Mouse (Mus musculus) heart, embryonic 10.5 days (tissue): ENCODE measurements at regions not wholly inside any gene's neighbourhood (a gene's known extent, or its start where the extent isn't known, plus 50 kb on each side); places are given as distances from the start of the nearest gene placed in this dataset.

Experiments
- DNase-seq: peaks from one replicate; pipeline ENCODE4 v3.0.0-alpha.2; 2017; ENCODE audit warnings: low spot score
- H3K27ac ChIP-seq: fragments of 300-500 bp; sonication (generic); 2 replicates; pipeline ENCODE4 v1.5.1; 2016; ENCODE audit warnings: mild to moderate bottlenecking
- H3K27me3 ChIP-seq: fragments of 300-500 bp; sonication (generic); 2 replicates; pipeline ENCODE4 v1.6.1; 2016; ENCODE audit warnings: mild to moderate bottlenecking; ENCODE audit not compliant: poor library complexity, insufficient read depth, severe bottlenecking
- H3K36me3 ChIP-seq: fragments of 300-500 bp; sonication (generic); 2 replicates; pipeline ENCODE4 v1.6.1; 2016; ENCODE audit warnings: mild to moderate bottlenecking, moderate library complexity
- H3K4me1 ChIP-seq: fragments of 300-500 bp; sonication (generic); 2 replicates; pipeline ENCODE4 v1.6.1; 2016; ENCODE audit warnings: mild to moderate bottlenecking
- H3K4me3 ChIP-seq: fragments of 300-500 bp; sonication (generic); 2 replicates; pipeline ENCODE4 v1.5.1; 2016; ENCODE audit warnings: mild to moderate bottlenecking, moderate library complexity
- H3K9me3 ChIP-seq: fragments of 300-500 bp; sonication (generic); 2 replicates; pipeline ENCODE4 v1.6.1; 2016; ENCODE audit warnings: mild to moderate bottlenecking, moderate library complexity
- WGBS: fragments of 180-500 bp; shearing (Covaris S2); methylation state at CpG from one replicate; pipeline ENCODE4 v1.1.7; 2016; 5-methylcytosine and 5-hydroxymethylcytosine counted together

DNA sequence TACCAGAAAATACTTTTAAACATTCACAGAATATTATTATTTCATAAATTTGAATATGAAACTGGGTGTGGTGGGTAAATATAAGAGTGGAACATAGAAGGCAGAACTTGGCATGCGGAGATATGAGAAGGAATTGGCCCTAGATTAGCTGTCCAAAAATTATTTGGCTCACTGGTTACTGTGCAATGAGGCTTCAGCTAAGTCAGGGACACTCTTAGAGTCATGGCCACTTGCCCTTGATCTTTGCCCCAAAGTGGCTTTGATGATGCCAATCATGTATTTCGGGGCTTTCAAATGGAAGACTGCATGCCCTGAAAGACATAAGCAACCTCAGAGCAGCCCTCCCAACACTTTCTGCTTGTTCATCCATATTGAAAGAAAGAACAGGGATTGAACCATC lies 76.9 kb downstream of the Pxdc1 start:
- Histone ChIP-seq H3K27me3 (no peaks in the 10 kb centered on the region), H3K36me3 (no peaks in the 10 kb centered on the region), H3K4me1 (no peaks in the 10 kb centered on the region), H3K4me3 (no peak overlapping the region), H3K9me3 (no peaks in the 10 kb centered on the region), H3K27ac (no peak overlapping the region)
- 89% methylated on average over 2 of the region's 2 CpGs for WGBS
- DNase-seq: no peak

DNA sequence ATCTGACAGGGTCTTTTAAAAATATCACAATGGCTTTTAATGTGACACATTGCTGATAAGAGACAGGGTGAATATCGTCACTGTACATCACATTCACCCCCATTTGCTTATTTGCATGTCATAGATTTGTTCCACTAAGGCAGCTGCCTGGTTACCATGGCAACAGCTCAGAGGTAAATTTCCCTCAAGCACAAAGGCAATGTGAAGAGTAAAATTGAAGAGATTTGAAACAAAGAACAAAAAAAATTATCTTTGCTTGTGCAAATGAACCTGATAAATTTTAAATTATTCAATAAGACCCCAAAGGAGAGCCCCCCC lies 77.3 kb downstream of the Pxdc1 start:
- no peak overlapping the region for H3K4me3 ChIP-seq
- 33% methylated on average over 1 of the region's 1 CpGs for WGBS
- H3K4me1 ChIP-seq: no peaks in the 10 kb centered on the region
- DNase-seq: no peak
- H3K27ac ChIP-seq: no peak overlapping the region
- no peaks in the 10 kb centered on the region for H3K27me3 ChIP-seq
- H3K9me3 ChIP-seq: no peaks in the 10 kb centered on the region
- H3K36me3 ChIP-seq: no peaks in the 10 kb centered on the region

DNA sequence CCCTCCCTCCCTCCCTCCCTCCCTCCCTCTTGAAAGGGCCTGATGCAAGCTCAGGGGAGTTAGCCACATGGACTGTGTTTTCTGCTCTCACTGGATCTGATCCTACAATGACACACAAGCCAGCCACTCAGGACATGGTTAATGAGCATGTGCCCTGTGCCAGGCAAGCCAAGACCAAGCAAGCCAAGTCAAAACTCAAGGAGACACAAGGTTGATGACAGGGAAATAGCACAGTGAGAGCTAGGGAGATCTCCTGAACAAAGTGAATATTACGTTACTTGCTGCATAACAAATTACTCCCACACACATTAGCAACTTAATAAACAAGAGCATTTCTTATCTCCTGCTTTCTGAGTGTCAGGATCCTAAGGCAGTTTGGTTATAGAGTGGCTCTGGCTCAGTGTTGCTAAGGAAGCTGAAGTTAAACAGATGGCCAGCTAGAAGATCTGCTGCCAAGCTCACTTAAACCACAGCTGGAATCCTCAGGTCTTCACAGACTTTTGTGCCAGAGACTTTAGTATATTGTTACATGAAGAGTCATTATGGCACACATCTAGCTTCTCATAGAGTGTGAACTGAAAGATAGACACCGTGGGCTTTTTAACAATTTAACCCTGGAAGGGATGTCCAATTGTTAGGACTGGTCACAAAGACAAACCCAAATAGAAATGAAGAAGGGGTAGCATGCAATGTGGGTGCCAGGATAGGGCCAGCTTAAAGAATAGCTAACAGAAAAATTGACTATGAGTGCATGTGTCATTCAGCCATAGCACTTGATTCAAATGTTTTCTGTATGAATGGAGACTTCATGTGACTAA lies 77.9 kb downstream of the Pxdc1 start:
- 63% methylated on average over 2 of the region's 2 CpGs for WGBS
- H3K4me3 ChIP-seq: no peak overlapping the region
- DNase-seq: no peak
- H3K27me3 ChIP-seq: no peaks in the 10 kb centered on the region
- H3K9me3 ChIP-seq: no peaks in the 10 kb centered on the region
- H3K36me3 ChIP-seq: no peaks in the 10 kb centered on the region
- H3K27ac ChIP-seq: no peak overlapping the region
- no peaks in the 10 kb centered on the region for H3K4me1 ChIP-seq

DNA sequence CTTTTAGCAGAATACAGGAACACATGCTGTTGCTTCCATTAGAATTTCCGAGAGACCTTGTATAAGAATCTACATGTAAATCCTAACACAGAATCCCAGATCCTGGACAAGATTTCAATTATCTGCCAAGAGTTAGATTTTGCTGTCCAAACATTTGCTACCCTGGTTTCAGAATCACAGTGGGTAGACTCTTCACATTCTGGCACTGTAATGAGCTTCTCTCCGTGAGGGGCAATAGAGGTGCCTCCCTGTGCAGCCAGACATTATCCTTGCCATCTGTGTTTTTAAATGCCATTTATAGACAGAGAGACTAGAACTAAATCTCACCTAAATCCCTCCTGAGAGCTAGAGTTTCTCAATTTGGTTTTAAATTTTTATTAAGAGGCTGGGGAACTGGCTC lies 84.0 kb downstream of the Pxdc1 start:
- DNase-seq: no peak
- H3K27ac ChIP-seq: no peak overlapping the region
- no peaks in the 10 kb centered on the region for H3K36me3 ChIP-seq
- no peaks in the 10 kb centered on the region for H3K4me1 ChIP-seq
- no peaks in the 10 kb centered on the region for H3K27me3 ChIP-seq
- no peaks in the 10 kb centered on the region for H3K9me3 ChIP-seq
- no peak overlapping the region for H3K4me3 ChIP-seq
- WGBS: 70% methylated on average over 2 of the region's 2 CpGs

DNA sequence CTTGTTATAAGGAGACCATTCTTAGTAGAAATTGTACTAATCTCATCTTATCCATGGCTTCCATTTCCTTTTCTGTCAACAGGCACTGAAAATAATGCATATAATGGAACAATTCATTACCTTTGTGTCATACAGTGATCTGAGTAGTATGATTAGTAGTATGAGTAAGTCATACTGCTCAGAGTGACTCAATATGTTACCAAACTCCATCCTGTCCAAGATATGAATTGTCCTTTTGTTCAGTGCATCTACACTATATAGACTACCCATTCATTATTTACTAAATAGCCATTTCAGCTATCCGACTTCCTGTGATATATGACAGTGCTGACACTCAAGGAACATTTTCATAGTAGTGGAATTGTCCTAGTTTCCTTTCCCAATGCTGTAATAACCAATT lies 86.6 kb downstream of the Pxdc1 start:
- no peak overlapping the region for H3K27ac ChIP-seq
- H3K36me3 ChIP-seq: no peaks in the 10 kb centered on the region
- H3K4me3 ChIP-seq: no peak overlapping the region
- WGBS: 72% methylated on average over 1 of the region's 1 CpGs
- no peaks in the 10 kb centered on the region for H3K27me3 ChIP-seq
- no peaks in the 10 kb centered on the region for H3K9me3 ChIP-seq
- no peaks in the 10 kb centered on the region for H3K4me1 ChIP-seq
- no peak for DNase-seq

DNA sequence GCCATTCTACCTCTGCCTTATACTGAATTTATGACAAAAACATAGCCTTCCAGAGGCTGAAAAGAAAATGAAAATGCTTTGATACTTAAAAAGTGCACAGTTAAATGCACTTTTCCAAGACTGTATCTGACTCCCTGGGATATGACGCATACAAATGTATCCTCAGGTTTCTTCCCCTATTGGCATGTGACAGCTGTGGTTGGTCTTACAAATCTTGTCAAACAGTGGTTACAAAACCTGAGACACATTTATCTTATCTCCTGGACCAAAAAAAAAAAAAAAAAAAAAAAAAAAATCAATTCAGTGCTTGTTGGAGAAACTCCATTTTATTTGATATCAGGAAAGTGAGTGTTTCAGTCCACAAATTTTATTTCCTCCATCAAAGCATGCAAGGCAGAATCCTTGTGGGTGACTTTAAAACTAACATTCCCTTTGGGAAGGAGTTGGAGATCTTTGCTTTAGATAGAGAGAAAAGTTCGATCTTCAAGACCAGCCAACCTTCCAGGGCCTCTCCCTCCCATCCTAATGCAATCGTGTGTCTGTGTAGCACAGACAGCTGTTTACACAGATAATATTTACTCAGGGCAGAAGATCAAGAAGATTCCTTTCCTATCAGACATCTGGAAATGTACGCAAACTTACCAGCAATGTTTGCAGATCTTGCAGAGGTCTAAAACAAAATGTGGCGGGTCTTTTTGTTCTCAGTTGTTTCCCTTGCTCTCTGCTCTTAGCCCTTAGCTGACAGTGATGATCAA lies 103.0 kb downstream of the Pxdc1 start:
- 41% methylated on average over 5 of the region's 5 CpGs for WGBS

DNA sequence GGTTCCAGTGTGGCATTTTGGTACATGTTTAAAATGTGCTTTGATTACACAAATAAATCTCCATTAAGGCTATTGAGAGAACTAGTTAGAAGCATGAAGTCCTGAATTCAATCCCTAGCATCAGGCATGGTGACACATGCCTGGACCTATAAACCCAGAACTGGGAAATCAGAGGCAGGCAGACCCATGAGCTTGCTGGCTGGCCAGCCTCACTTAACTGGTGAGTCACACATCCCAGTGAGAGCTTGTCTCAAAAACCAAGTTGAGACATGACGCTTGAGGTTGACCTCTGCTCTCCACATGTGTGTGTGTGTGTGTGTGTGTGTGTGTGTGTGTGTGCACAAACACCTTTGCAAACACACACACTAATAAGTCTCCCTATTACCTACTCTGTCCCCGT lies 112.6 kb downstream of the Pxdc1 start:
- no peak for DNase-seq
- Histone ChIP-seq H3K27me3 (no peaks in the 10 kb centered on the region), H3K9me3 (no peaks in the 10 kb centered on the region), H3K4me1 (no peaks in the 10 kb centered on the region), H3K27ac (no peak overlapping the region), H3K4me3 (no peak overlapping the region), H3K36me3 (no peaks in the 10 kb centered on the region)
- WGBS: 97% methylated on average over 2 of the region's 2 CpGs

More for the DNA sequence above, 103.0 kb downstream of the Pxdc1 start:
- Histone ChIP-seq H3K9me3 (no peaks in the 10 kb centered on the region), H3K4me1 (no peaks in the 10 kb centered on the region), H3K27me3 (no peaks in the 10 kb centered on the region), H3K4me3 (no peak overlapping the region), H3K36me3 (no peaks in the 10 kb centered on the region), H3K27ac (no peak overlapping the region)
- DNase-seq: no peak

DNA sequence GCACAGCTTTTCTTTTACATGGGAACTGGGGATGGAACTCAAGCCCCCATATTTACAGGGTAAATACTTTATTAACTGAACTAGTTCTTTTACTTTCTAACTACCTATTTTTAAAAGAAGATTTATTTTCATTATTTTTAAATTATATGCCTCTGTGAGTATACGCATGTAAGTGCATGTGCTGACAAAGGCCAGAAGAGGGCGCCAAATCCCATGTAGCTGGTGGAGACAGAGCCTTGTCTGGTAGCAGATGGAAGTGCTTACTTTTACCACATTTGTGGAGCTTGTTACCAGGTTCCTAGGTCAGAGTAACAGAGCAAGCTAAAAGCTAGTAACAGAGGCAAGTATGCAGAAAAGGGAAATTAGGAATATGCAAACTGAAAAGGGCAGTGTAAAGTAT lies 119.4 kb downstream of the Pxdc1 start:
- no peak overlapping the region for H3K4me3 ChIP-seq
- no peak overlapping the region for H3K27ac ChIP-seq
- H3K9me3 ChIP-seq: no peaks in the 10 kb centered on the region
- H3K4me1 ChIP-seq: no peaks in the 10 kb centered on the region
- WGBS: 67% methylated on average over 2 of the region's 2 CpGs
- no peaks in the 10 kb centered on the region for H3K27me3 ChIP-seq
- no peaks in the 10 kb centered on the region for H3K36me3 ChIP-seq
- DNase-seq: no peak

DNA sequence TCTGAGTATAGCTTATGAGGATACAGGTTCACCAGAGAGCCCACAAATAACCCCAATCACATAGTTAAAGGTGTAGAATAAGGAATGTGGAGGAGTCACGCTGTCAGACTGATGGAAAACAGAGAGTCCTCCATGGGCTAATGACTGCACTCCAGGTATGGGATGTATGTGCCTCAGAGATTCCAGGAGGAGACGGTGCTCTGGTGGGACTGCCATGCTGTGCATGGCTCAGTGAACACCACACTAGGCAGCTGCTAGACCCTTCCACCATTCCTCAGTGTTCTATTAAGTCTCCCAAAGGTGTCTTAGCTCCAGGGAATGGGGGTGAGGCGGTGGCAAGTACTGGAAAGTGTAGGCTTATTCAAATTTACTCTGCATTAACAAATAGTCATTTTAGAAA lies 142.0 kb downstream of the Pxdc1 start:
- Histone ChIP-seq H3K36me3 (no peaks in the 10 kb centered on the region), H3K27ac (no peak overlapping the region), H3K4me3 (no peak overlapping the region), H3K4me1 (no peaks in the 10 kb centered on the region), H3K27me3 (no peaks in the 10 kb centered on the region), H3K9me3 (no peaks in the 10 kb centered on the region)
- 72% methylated on average over 3 of the region's 3 CpGs for WGBS
- no peak for DNase-seq

DNA sequence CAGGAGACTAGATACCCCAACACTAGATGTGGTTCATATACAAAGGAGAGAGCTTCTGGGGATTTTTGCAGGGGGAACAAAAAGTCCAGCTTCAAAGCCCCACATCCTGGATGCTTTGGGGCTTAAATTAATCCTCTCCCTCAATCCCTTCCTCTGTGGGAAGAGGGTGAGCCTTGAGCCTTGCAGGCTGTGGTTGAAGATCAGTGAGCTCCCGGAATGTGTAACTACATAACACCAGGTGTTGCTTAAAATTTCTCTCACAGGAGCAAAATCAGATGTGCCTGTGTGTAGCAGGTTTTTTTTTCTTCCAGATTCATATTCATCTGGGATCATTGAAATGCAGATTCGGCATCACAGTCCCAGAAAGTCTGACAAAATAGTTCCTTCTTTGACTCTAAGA lies 146.1 kb downstream of the Pxdc1 start:
- DNase-seq: no peak
- WGBS: 82% methylated on average over 2 of the region's 2 CpGs
- Histone ChIP-seq H3K9me3 (no peaks in the 10 kb centered on the region), H3K4me1 (no peaks in the 10 kb centered on the region), H3K27me3 (no peaks in the 10 kb centered on the region), H3K36me3 (no peaks in the 10 kb centered on the region), H3K27ac (no peak overlapping the region), H3K4me3 (no peak overlapping the region)

DNA sequence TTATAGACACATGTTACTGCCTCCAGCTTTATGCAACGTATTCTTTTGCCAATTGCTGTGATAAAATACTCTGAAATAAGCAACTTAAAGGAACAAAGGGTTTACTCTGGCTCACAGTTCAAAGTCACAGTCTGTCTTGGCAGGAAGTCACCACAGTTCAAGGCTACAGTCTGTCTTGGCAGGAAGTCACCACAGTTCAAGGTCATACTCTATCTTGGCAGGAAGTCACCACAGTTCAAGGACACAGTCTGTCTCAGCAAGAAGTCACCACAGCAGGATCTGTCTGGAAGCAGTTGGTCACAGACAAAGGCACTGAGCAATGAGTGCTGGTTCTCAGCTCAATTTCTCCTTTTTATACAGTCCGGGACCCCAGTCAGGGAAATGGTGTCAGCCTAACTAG lies 147.4 kb downstream of the Pxdc1 start:
- Histone ChIP-seq H3K36me3 (no peaks in the 10 kb centered on the region), H3K4me1 (no peaks in the 10 kb centered on the region), H3K9me3 (no peaks in the 10 kb centered on the region), H3K27ac (no peak overlapping the region), H3K27me3 (no peaks in the 10 kb centered on the region), H3K4me3 (no peak overlapping the region)
- 77% methylated on average over 2 of the region's 2 CpGs for WGBS
- no peak for DNase-seq

DNA sequence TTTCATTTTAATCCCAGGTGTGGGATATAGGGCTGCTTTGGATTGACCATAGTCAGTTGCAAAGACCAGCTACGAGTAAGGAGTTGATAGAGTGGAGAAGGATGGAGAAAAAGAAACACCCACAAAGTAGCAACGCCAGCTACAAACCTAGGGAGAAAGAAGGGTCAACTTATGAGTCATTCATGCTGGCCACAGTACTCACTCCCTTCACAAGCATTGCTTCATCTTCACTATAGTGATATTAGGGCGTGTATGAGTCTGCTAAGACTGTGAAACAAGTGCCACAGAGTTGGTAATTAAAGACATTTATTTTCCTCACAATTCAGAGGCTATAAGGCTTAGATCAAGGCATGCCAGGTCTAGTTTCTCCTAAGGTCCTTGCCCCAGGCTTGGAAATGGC lies 148.4 kb downstream of the Pxdc1 start:
- no peaks in the 10 kb centered on the region for H3K9me3 ChIP-seq
- H3K36me3 ChIP-seq: no peaks in the 10 kb centered on the region
- H3K4me3 ChIP-seq: no peak overlapping the region
- WGBS: 81% methylated on average over 3 of the region's 3 CpGs
- no peaks in the 10 kb centered on the region for H3K4me1 ChIP-seq
- no peak for DNase-seq
- no peak overlapping the region for H3K27ac ChIP-seq
- no peaks in the 10 kb centered on the region for H3K27me3 ChIP-seq

DNA sequence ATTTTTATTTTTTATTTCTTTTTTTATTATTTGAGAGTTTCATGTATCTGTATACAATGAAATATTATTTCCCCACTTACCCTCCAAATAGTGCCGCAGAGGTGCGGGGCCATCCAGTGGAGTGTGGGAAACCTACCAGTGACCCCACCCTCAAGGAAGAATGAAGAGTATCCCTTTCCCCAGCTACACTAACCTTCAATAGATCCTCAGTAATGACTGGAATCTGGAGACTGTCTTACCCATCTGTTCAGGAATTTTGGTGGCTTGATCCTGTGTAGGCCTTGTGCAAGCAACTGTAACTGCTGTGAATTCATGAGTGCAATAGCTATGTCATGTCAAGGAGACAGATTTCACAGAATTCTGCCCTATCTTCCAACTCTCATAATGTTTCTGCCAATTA lies 153.9 kb upstream of the Slc22a23 start:
- Histone ChIP-seq H3K9me3 (no peaks in the 10 kb centered on the region), H3K27me3 (no peaks in the 10 kb centered on the region), H3K4me1 (no peaks in the 10 kb centered on the region), H3K36me3 (no peaks in the 10 kb centered on the region), H3K4me3 (no peak overlapping the region), H3K27ac (no peak overlapping the region)
- 86% methylated on average over 2 of the region's 2 CpGs for WGBS
- DNase-seq: no peak

DNA sequence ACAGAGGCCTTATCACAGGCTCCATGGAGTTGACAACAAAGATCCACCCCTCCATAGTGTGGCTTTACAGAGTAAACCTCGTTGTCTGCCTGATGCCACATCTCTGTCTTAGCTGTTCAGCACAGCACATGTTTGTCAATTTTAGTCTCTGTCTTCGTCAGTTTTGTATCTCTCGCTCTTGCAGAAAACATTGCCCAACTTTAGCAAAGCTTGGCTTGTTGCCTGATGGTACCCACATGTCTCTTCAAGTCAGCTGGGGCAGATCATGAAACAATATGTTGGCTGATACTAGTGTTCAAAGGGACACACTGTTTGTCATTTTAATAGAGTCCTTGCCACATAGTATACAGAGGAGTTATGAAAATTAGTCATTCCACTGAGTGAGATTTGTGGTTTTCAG lies 152.7 kb upstream of the Slc22a23 start:
- Histone ChIP-seq H3K9me3 (no peaks in the 10 kb centered on the region), H3K27me3 (no peaks in the 10 kb centered on the region), H3K4me3 (no peak overlapping the region), H3K27ac (no peak overlapping the region), H3K4me1 (no peaks in the 10 kb centered on the region), H3K36me3 (no peaks in the 10 kb centered on the region)
- no peak for DNase-seq
- 82% methylated on average over 3 of the region's 3 CpGs for WGBS
